Mouse (Mus musculus): ENCODE results near the gene Atxn7. TPM values are rescaled to one million over a fixed set of nuclear protein-coding genes. Genes with fewer than 3 reads are reported as not detected.
A peak's percentile ranks its signal among the peaks of the same experiment; 100 is the strongest.

The Atxn7 gene
- total RNA-seq, 2 experiments from 2014 or later, result 14.8 to 21.3 TPM

- no peak for DNase-seq (ENCODE audit: low spot score in 2 of 2)
These were observed 143.1 kb downstream of the Atxn7 start for GRCm38 (mm10) chr14:14104213-14104929.

GRCm38 (mm10) chr14:14104930-14105318, 143.7 kb downstream of the Atxn7 start:
- no peak for DNase-seq (ENCODE audit: low spot score in 2 of 2)

- DNase-seq (ENCODE audit: low spot score in 2 of 2), result no peak
These were observed 149.5 kb downstream of the Atxn7 start for GRCm38 (mm10) chr14:14110710-14111109.

- DNase-seq (ENCODE audit: low spot score in 2 of 2), result peak; percentile 79 to 88
These were observed 159.2 kb downstream of the Atxn7 start, which contains the start of gene Psmd6 for GRCm38 (mm10) chr14:14120230-14121096. Gene Psmd6, minus strand, starts transcription at chr14:14120984.

Other genes starting within 250 kb of the Atxn7 start
- gene Gm281, start 47.0 kb upstream of the Atxn7 start, total RNA-seq (2021), result not detected
- 100 to 1,000 TPM; 101 to 109 TPM for gene Thoc7, start 412 bp downstream of the Atxn7 start, total RNA-seq (2021)
- gene Psmd6, start 159.5 kb downstream of the Atxn7 start, total RNA-seq (2021), result 100 to 1,000 TPM; 163 to 184 TPM
- gene Olfr720, start 225.4 kb downstream of the Atxn7 start, total RNA-seq (2021), result not detected